Mouse (Mus musculus): ENCODE data around the gene Tmem174.

Gene Tmem174

GRCm38 (mm10) chr13:98637145-98637544, at the start of gene Tmem174:
TSS of gene Tmem174 (minus strand) at chr13:98637410.
- no peak for DNase-seq

GRCm38 (mm10) chr13:98684144-98684900, 47.1 kb upstream of the Tmem174 start:
- no peak for DNase-seq

GRCm38 (mm10) chr13:98683412-98683811, 46.2 kb upstream of the Tmem174 start:
- no peak for DNase-seq

- DNase-seq = no peak
Observed at GRCm38 (mm10) chr13:98680470-98681060, 43.4 kb upstream of the Tmem174 start.

GRCm38 (mm10) chr13:98679631-98680041, 42.4 kb upstream of the Tmem174 start:
- no peak for DNase-seq

GRCm38 (mm10) chr13:98679230-98679629, 42.0 kb upstream of the Tmem174 start:
- DNase-seq = no peak

GRCm38 (mm10) chr13:98673922-98674321, 36.7 kb upstream of the Tmem174 start:
- DNase-seq = no peak

- no peak for DNase-seq
Observed at GRCm38 (mm10) chr13:98669296-98669695, 32.1 kb upstream of the Tmem174 start.

- no peak for DNase-seq
Observed at GRCm38 (mm10) chr13:98667316-98667715, 30.1 kb upstream of the Tmem174 start.

GRCm38 (mm10) chr13:98665240-98665639, 28.0 kb upstream of the Tmem174 start:
- DNase-seq = no peak

- DNase-seq = no peak
Observed at GRCm38 (mm10) chr13:98662173-98662675, 25.0 kb upstream of the Tmem174 start.

- DNase-seq = no peak
Observed at GRCm38 (mm10) chr13:98656034-98656471, 18.8 kb upstream of the Tmem174 start.

- DNase-seq = no peak
Observed at GRCm38 (mm10) chr13:98655346-98655745, 18.1 kb upstream of the Tmem174 start.

- no peak for DNase-seq
Observed at GRCm38 (mm10) chr13:98654129-98654939, 17.1 kb upstream of the Tmem174 start.

GRCm38 (mm10) chr13:98652194-98652593, 15.0 kb upstream of the Tmem174 start:
- no peak for DNase-seq

GRCm38 (mm10) chr13:98651228-98651977, 14.2 kb upstream of the Tmem174 start:
- DNase-seq = no peak

- DNase-seq = peak; percentile 31
Observed at GRCm38 (mm10) chr13:98647775-98648568, 10.8 kb upstream of the Tmem174 start.

- DNase-seq = no peak
Observed at GRCm38 (mm10) chr13:98638507-98639166, 1.4 kb upstream of the Tmem174 start.

- DNase-seq = no peak
Observed at GRCm38 (mm10) chr13:98636571-98636970, 639 bp downstream of the Tmem174 start.

GRCm38 (mm10) chr13:98633641-98634484, 3.3 kb downstream of the Tmem174 start:
- peak; percentile 34 for DNase-seq

Data from retina, postnatal 1 day (tissue).